Mouse (Mus musculus) limb, embryonic 11.5 days (tissue): ENCODE data around the gene Stk38. TPM values are rescaled to one million over a fixed set of nuclear protein-coding genes. Genes with fewer than 3 reads are reported as not detected.

Experiments used
- ATAC-seq: fragments of 200-750 bp; cut with Nextera tagmentation; 2 replicates; pipeline ENCODE4 v1.8.0; 2017; ENCODE audit warnings: low read depth; ENCODE audit not compliant: insufficient number of reproducible peaks, low FRiP score, low TSS enrichment
- DNase-seq: peaks from one replicate; pipeline ENCODE4 v3.0.0-alpha.2; 2015; ENCODE audit warnings: low spot score
- H3K27ac ChIP-seq: fragments of 300-500 bp; sonication (generic); replicated peaks from 2 replicates; pipeline ENCODE4 v1.5.1; 2014; ENCODE audit warnings: low read depth, mild to moderate bottlenecking, low read length
- H3K27me3 ChIP-seq: fragments of 300-500 bp; sonication (generic); 2 replicates; pipeline ENCODE4 v1.6.1; 2014; ENCODE audit warnings: mild to moderate bottlenecking, low read length, mixed read lengths; ENCODE audit not compliant: control insufficient read depth, insufficient read depth
- H3K36me3 ChIP-seq: fragments of 300-500 bp; sonication (generic); 2 replicates; pipeline ENCODE4 v1.6.1; 2014; ENCODE audit warnings: mild to moderate bottlenecking, low read length, moderate library complexity, mixed read lengths; ENCODE audit not compliant: control insufficient read depth, insufficient read depth
- H3K4me1 ChIP-seq: fragments of 300-500 bp; sonication (generic); 2 replicates; pipeline ENCODE4 v1.6.1; 2014; ENCODE audit warnings: low read length, mixed read lengths; ENCODE audit not compliant: control insufficient read depth, insufficient read depth
- H3K4me2 ChIP-seq: fragments of 300-500 bp; sonication (generic); 2 replicates; pipeline ENCODE4 v1.6.1; 2014; ENCODE audit warnings: low read depth, mild to moderate bottlenecking, moderate library complexity; ENCODE audit not compliant: severe bottlenecking
- H3K4me3 ChIP-seq: fragments of 300-500 bp; sonication (generic); 2 replicates; pipeline ENCODE4 v1.5.1; 2014; ENCODE audit warnings: low read depth, low read length
- H3K9ac ChIP-seq: fragments of 300-500 bp; sonication (generic); 2 replicates; pipeline ENCODE4 v1.6.1; 2014; ENCODE audit warnings: mild to moderate bottlenecking, low read length
- H3K9me3 ChIP-seq: fragments of 300-500 bp; sonication (generic); 2 replicates; pipeline ENCODE4 v1.6.1; 2016; ENCODE audit warnings: low read length; ENCODE audit not compliant: control insufficient read depth
- WGBS: fragments of 180-500 bp; shearing (Covaris S2); extraction: QIAGEN DNeasy Blood & Tissue Kit; methylation state at CpG from one replicate; pipeline ENCODE4 v1.1.7; 2014; 5-methylcytosine and 5-hydroxymethylcytosine counted together
- polyA plus RNA-seq: library from polyadenylated mRNA; unstranded; fragments of >200 nt; fragmentation: Nextera tagmentation; extraction: Ambion mirVana; gene quantifications from 2 replicates; pipeline ENCODE4 v1.2.1, GENCODE M21; 2014

Gene Stk38
- 125 and 127 TPM in 2 replicates for polyA plus RNA-seq

DNA sequence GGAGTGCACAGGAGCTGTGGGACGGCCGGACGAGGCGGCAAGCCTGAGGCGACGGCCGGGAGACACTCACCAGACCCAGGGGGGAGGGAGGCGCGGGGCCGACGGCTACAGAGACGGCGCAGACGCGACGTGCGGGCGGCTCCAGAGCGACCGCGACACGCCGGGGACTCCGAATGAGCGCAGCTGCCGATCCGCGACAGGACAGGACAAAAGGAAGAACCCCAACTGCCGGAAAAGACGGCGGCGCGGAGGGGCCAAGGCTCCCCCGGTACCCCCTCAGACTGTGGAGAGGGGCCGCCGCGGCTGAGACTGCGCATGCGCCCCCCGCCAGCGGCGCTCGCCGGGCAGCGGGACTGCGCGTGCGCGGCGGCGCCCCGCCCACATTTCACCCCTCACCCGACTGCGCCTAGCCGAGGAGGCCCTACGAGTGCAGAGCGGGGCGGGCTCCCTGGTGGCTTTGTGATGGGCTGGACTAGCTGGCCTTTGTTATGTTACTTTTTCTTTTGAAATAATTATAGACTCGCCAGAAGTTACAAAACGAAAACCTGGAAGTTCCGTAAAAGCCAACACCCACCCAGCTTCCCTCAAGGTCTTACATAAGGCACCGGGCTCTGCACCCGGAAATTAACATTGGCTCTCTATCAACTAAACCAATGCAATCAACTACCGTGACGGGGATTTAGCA is at the start of gene Stk38:
Stk38 (minus strand) TSS at position 355 of the 685 bp plus-strand sequence.
- ATAC-seq = peak; percentile 91

DNA sequence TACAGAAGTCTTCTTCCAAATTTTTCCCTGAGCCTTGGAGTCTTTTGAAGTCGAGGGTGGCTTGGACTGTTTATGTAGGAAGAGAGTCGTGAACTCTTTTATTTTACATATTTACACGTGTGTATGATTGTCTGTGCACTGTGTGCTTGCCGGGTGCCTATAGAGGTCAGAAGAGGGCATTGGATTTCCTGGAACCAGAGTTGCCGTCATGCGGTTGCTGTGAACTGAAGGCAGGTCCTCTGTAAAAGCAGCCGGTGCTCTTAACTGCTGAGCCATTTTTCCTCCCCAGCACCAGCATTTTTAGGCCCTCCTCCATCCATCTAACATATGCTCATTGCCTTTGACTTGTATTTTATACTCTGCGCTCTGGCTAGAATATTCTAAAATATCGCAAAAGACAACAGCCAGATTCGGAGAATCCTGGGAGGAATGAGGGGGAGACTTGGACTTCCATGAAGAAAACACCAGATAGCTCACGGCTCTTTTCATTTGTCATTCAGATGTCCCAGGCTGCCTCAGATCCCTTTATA is 49.6 kb upstream of the Stk38 start:
- H3K9ac ChIP-seq = no peak overlapping the region
- no peak overlapping the region for H3K4me2 ChIP-seq
- WGBS = 76% methylated on average over 11 of the region's 11 CpGs
- H3K27me3 ChIP-seq = no peaks in the 10 kb centered on the region
- H3K4me3 ChIP-seq = no peak overlapping the region
- H3K4me1 ChIP-seq = peaks cover 17% of the 10 kb centered on the region
- DNase-seq = no peak
- H3K27ac ChIP-seq = no peak overlapping the region
- no peak for ATAC-seq
- H3K36me3 ChIP-seq = no peaks in the 10 kb centered on the region
- no peaks in the 10 kb centered on the region for H3K9me3 ChIP-seq

More for the DNA sequence above, at the start of gene Stk38:
- Histone ChIP-seq H3K9me3 (no peaks in the 10 kb centered on the region), H3K27me3 (no peaks in the 10 kb centered on the region), H3K4me1 (peaks cover 3% of the 10 kb centered on the region; the same call in 1 of the 2 replicates), H3K27ac (peak within 1 kb of the TSS; percentile 78), H3K9ac (peak within 1 kb of the TSS; percentile 96), H3K4me3 (peak within 1 kb of the TSS; percentile 92), H3K4me2 (peak within 1 kb of the TSS; percentile 78), H3K36me3 (no peaks in the 10 kb centered on the region)
- under 1% methylated on average over 63 of the region's 65 CpGs for WGBS
- peak; percentile 94 for DNase-seq

DNA sequence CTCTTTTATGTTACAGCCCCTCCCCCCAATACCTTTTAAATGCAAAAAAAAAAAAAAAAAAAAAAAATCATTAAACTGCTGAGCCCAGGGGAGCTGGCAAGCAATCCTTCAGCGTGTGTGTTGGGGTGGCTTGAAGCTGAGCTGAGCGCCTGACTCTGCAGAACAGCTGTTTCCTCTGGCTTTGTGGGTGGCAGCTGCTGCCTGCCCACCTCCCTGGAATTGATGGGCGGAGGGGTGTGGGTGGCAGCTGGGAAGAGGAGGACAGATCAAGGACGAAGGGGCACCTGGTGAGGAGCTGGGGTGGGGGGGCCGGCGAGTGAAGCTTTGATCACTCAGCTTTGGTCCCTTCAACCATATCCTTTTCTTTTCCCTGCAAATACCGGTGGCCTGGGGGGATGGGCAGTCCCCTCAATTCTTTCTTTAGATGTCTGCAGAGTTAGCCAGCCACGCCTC is 48.9 kb upstream of the Stk38 start:
- ATAC-seq (peak; percentile 67; the same call in 1 of the 2 replicates), DNase-seq (peak; percentile 64)
- no peaks in the 10 kb centered on the region for H3K36me3 ChIP-seq
- peaks cover 17% of the 10 kb centered on the region for H3K4me1 ChIP-seq
- H3K9me3 ChIP-seq = no peaks in the 10 kb centered on the region
- 0 out of 2 replicates have a peak overlapping the region, but pooled peaks have one; percentile 14 for H3K27ac ChIP-seq
- WGBS = 0% methylated on average over 8 of the region's 8 CpGs
- peak overlapping the region; percentile 24; the same call in 1 of the 2 replicates for H3K4me2 ChIP-seq
- no peak overlapping the region for H3K4me3 ChIP-seq
- 0 out of 2 replicates have a peak overlapping the region, but pooled peaks have one; percentile 43 for H3K9ac ChIP-seq
- no peaks in the 10 kb centered on the region for H3K27me3 ChIP-seq

DNA sequence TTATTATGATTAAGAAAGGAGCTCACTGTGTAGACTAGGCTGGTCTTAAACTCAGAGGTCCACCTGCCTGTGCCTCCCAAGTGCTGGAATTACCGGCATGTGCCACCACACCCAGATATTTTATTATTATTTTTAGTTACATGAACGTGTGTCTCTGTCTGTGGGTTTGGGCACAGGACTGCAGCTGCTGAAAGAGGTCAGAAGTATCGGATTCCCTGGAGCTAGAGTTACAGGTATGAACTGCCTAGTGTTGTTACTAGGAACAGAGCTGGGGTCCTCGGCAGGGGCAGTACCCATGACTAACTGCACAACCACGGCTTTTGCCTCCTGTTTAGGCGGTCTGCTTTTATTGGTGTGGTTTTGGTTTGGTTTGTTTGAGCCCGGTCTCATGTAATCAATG is 48.4 kb upstream of the Stk38 start:
- H3K4me2 ChIP-seq = peak overlapping the region; percentile 24; the same call in 1 of the 2 replicates
- no peak overlapping the region for H3K4me3 ChIP-seq
- H3K9me3 ChIP-seq = no peaks in the 10 kb centered on the region
- no peak overlapping the region for H3K27ac ChIP-seq
- 8% methylated on average over 7 of the region's 7 CpGs for WGBS
- peak; percentile 68 for ATAC-seq
- H3K27me3 ChIP-seq = no peaks in the 10 kb centered on the region
- DNase-seq = no peak
- H3K36me3 ChIP-seq = no peaks in the 10 kb centered on the region
- peaks cover 17% of the 10 kb centered on the region for H3K4me1 ChIP-seq
- H3K9ac ChIP-seq = no peak overlapping the region

DNA sequence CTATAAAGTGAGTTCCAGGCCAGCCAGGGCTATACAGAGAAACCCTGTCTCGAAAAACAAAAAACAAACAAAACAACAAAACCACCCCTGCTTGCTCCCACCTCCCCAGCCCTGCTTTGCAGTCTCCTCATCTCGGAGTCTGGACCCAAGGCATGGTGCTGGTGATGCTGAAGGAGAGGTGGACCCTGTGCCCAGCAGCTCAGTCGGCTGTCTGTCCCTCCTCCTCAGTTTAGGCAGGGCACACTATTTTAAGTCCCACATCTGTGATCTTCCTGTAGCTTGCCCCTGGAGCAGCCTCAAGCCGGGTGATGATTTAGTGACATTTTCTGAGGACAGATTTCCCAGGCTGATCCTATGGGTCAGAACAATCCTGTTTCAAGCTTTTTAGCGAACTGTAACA is 47.8 kb upstream of the Stk38 start:
- no peak for DNase-seq
- Histone ChIP-seq H3K4me1 (peaks cover 19% of the 10 kb centered on the region), H3K27ac (no peak overlapping the region), H3K27me3 (no peaks in the 10 kb centered on the region), H3K9ac (no peak overlapping the region), H3K4me2 (no peak overlapping the region), H3K9me3 (no peaks in the 10 kb centered on the region), H3K4me3 (no peak overlapping the region), H3K36me3 (no peaks in the 10 kb centered on the region)
- no peak for ATAC-seq
- WGBS = 49% methylated on average over 5 of the region's 5 CpGs

DNA sequence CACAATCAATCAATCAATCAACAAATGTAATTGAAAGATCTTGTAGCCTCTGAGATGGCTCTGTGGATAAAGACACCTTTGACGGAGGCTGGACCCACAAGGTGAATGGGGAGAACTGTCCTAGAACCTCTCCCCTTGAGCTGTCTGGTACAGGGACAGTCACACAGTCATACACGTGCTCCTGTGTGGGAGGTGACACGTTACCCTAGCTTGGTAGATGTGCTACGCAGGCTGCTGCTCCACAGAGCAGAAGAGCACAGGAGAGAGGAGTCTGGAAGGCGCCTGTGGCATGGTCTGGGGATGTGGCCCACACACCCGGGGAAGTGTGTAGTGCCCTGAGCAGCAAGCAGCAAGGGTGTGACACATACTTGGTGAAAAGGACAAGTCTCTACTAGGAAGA is 46.6 kb upstream of the Stk38 start:
- Histone ChIP-seq H3K9me3 (no peaks in the 10 kb centered on the region), H3K4me3 (no peak overlapping the region), H3K4me2 (no peak overlapping the region), H3K9ac (no peak overlapping the region), H3K27ac (no peak overlapping the region), H3K27me3 (no peaks in the 10 kb centered on the region), H3K36me3 (no peaks in the 10 kb centered on the region), H3K4me1 (peaks cover 21% of the 10 kb centered on the region)
- ATAC-seq (no peak), DNase-seq (no peak)
- whole genome bisulfite sequencing = 82% methylated on average over 6 of the region's 6 CpGs

- H3K4me2 ChIP-seq = no peak overlapping the region
- DNase-seq (no peak), ATAC-seq (no peak)
Observed at GRCm38 (mm10) chr17:29053841-29054240, 46.0 kb upstream of the Stk38 start.

DNA sequence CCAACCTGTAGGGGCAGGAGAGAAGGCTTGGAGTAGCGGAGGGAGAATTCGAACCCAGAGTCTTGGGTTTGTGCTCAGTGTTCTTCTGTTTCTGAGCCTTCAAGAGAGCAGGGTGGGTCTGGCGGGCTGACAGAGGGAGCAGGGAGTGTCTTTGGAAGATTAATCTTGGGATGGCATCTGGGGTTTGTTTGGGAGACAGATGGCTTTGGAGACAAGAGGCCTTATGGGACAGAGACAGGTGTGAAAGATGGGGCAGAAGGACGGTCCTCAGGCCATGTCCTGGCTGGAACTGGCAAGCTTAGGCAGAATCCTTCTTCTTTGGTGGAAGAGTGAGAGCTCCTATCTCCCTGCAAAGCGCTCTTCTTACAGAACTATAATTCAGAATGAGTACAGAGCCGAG is 45.3 kb upstream of the Stk38 start:
- DNase-seq (no peak), ATAC-seq (no peak)
- Histone ChIP-seq H3K27ac (no peak overlapping the region), H3K9me3 (no peaks in the 10 kb centered on the region), H3K9ac (no peak overlapping the region), H3K27me3 (no peaks in the 10 kb centered on the region), H3K36me3 (no peaks in the 10 kb centered on the region), H3K4me1 (peaks cover 21% of the 10 kb centered on the region), H3K4me3 (no peak overlapping the region), H3K4me2 (no peak overlapping the region)
- 75% methylated on average over 6 of the region's 6 CpGs for WGBS

More at GRCm38 (mm10) chr17:29053841-29054240, 46.0 kb upstream of the Stk38 start:
- H3K9me3 ChIP-seq = no peaks in the 10 kb centered on the region
- H3K4me3 ChIP-seq = no peak overlapping the region
- no peak overlapping the region for H3K9ac ChIP-seq
- H3K27ac ChIP-seq = no peak overlapping the region
- no peaks in the 10 kb centered on the region for H3K27me3 ChIP-seq
- no peaks in the 10 kb centered on the region for H3K36me3 ChIP-seq
- H3K4me1 ChIP-seq = peaks cover 21% of the 10 kb centered on the region
- 66% methylated on average over 7 of the region's 7 CpGs for WGBS
